Mouse (Mus musculus): ENCODE measurements around the gene Lpgat1.

Gene Lpgat1

GRCm38 (mm10) chr1:191806740-191807139 is 89.1 kb downstream of the Lpgat1 start:
- no peak for DNase-seq (ENCODE audit: low read depth)

GRCm38 (mm10) chr1:191807979-191808378 is 90.3 kb downstream of the Lpgat1 start:
- no peak for DNase-seq (ENCODE audit: low read depth)

- no peak for DNase-seq (ENCODE audit: low read depth)
Measured at GRCm38 (mm10) chr1:191808688-191809223, 91.1 kb downstream of the Lpgat1 start.

GRCm38 (mm10) chr1:191811774-191812173 is 94.1 kb downstream of the Lpgat1 start:
- DNase-seq (ENCODE audit: low read depth) = no peak

DNA sequence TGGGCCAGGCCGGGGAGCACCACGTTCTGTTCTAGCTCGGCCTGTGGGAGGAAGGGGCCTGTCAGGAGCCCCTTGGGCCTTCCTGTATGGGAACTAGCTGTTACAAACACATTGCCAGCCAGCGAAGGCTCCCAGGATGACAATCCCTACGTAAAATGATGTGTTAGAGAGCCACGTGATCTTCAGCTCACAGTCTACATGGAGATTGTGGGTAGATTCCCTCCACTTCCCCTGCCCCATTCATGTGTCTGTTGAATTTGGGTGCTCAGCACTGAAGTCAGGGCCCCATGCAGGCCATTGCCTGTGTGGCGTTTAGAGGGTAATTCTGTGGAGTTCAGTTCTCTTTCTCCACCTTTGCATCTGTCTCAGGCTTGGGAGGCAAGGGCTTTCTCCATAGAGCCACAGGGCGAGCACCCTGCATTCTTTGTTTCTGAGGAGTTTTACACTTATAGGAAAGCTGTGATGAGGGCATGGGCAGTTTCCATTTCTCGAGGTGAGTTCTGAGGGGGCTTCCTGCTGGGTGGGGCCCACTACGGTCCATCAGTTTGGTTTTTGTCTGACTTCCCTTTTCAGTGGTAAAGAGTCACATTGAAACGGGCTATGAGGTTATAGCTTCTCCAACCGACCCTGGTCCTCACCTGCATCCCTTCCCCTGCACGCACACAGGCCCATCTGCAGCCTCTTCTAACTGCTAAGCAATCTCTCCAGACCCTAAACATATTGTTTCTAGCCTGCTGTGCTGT is 95.5 kb downstream of the Lpgat1 start:
- no peak for DNase-seq (ENCODE audit: low read depth)

- DNase-seq (ENCODE audit: low read depth) = no peak
Measured at GRCm38 (mm10) chr1:191814240-191814639, 96.6 kb downstream of the Lpgat1 start.

DNA sequence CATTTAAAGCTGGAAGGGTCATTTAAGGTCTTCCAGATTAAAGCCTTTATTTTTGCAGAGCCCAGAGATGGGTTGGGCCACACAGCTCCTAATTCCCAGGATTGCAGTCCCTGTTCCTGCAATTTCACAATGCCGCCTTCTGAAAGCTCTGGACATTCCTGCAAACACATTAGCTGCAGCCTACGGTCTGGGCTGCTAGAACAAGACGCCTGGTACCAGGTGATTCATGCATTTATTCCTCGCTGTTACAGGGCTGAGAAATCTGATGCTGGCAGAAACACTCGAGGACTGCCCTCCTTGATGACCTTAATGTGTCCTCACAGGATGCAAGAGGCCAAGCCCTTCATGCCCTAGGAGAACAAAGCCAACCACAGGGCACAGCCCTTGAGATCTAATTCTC is 97.3 kb downstream of the Lpgat1 start:
- DNase-seq (ENCODE audit: low read depth) = no peak

DNA sequence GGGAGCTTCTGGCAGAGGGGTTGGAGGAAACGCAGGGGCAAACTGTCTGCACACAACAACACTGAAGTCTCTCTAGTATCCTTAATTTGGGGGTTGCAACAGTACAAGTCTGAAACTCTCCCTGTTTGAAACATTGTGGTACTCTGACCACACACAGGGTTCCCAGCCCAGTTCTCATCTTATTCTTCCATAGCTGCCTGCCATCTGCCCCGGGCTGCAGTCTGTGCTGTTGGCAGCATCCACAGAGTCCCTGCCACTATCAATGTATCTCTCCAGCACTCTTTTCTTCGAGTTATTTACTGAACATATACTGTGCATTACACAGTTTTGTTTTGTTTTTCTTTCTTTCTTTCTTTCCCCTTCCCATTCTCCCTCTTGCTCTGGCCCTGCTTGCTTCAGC is 99.0 kb downstream of the Lpgat1 start:
- DNase-seq (ENCODE audit: low read depth) = no peak

- DNase-seq (ENCODE audit: low read depth) = peak; percentile 69
Measured at GRCm38 (mm10) chr1:191817418-191818144, 99.9 kb downstream of the Lpgat1 start.

DNA sequence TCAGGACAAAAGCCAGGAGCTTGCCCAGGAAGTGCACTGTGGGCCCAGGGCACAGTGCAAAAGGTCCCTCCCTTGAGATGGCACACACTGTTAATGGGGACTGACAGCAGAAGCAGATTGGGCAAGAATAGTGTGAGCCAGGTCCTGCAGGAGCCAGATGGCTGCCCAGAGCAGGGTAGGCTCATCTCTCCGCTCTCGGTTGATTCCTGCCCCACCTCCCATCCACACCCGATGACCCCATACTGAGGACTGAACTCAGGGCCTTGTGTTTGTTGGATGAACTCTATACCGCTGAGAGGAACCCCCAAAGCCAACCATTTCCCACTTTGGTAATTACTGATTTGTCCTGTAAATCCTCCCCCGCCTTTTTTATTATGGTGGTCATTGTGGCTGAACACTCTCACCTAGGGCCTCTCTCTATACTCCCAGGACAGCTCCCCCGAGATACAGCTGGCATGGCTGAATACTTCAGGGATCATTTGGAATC is 100.6 kb downstream of the Lpgat1 start:
- no peak for DNase-seq (ENCODE audit: low read depth)

DNA sequence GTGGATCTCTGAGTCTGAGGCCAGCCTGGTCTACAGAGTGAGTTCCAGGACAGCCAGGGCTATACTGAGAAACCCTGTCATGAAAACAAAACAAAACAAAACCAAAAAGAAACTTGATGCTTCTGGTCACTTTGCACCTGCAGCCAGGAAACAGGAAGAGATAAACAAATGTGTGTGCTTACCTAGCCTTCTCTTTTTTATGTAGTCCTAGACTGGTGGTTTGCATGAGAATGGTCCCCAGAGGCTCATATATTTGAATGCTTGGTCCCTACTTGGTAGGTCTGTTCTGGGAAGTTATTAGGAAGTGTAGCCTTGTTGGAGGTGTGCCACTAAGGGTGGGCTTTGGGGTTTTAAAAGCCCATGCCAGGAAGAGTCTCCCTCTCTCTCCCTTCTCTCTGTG is 101.4 kb downstream of the Lpgat1 start:
- no peak for DNase-seq (ENCODE audit: low read depth)

DNA sequence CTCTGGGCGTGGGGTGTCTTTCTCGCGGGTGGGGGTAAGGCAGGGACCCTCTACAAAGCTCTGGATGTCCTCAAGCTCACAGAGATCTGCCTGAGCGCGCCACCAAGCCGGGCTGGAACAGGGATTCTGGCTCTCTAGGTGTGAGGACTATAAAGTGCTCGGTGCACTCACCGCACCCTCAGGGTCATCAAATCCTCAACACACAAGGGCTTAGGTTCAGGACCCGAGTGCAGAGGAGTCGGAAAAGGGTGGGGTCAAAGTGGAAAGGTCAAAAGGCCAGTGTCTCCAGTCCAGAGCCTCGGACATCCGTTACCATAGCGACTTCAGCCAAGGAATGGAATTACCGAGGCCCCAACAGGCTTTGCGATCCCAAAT is 103.3 kb downstream of the Lpgat1 start:
- DNase-seq (ENCODE audit: low read depth) = no peak

DNA sequence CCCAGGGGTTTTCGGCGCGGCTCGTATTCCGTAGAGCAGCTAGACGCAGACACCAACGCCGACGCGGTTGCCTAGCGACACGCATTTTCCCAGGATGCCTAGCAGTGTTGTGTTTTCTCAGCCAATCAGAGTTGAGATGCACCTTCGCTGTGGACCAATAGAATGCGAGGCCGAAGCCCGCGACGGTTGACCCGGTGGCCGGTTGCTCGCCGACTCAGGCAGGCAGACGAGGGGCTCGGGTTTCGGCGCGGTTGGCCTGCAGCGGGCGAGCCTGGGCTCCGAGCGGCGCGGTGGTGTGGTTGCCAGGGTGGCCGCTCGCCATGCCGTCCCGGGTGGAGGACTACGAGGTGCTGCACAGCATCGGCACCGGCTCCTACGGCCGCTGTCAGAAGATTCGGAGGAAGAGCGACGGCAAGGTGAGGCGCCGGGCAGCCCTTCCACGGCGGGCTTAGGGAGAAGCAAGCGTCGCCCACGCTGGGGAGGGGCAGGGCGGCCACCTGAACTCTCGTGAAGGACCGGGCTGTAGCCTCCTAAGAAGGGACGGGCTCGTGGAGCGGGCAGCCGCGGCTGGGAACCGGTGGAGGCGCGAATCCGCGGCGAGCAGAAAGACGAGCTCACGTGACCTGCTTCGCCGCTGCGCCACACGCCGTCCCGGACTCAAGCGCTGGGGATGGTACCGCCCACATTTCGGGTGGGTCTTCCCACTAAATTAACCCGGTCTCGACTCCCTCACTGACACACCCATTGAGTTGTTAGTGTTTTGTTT is 103.9 kb downstream of the Lpgat1 start, which contains the start of gene Nek2:
Gene Nek2 (plus strand): TSS at position 119 of the 766 bp plus-strand sequence.
- DNase-seq (ENCODE audit: low read depth) = peak; percentile 96

DNA sequence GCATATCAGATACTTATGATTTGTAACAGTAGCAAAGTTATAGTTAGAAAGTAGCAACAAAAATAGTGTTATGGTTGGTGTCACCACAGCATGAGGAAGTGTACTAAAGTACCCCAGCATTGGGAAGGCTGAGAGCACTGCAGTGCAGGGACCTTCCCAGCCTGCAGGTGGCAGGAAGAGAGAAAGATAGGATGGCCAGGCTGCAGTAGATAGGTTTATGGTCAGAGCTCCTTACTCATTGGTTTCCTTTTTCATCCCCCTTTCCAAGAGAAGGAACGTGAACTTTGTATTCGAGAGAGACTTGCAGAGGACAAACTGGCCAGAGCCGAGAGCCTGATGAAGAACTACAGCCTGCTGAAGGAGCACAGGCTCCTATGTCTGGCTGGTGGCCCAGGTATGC is 111.5 kb downstream of the Lpgat1 start:
- DNase-seq (ENCODE audit: low read depth) = no peak

DNA sequence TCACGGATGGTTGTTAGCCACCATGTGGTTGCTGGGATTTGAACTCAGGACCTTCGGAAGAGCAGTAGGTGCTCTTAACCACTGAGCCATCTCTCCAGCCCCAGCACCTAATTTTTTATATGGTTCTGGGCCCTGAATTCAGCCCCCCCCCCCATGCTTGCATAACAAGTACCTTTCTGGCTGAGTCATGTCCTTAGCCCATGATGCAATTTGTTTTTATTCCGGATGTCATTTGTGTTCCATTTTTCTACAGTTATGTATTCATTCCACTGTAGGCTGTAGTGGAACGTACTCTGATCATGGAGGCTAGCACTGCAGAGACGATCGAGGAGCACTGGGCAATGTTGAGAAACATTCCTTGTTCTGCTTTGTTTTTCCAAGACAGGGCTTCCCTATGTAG is 115.8 kb downstream of the Lpgat1 start:
- DNase-seq (ENCODE audit: low read depth) = no peak

Data from c-Kit-positive CD71-positive TER-119-negative erythroid progenitor cells, embryonic 14.5 days (primary cell).